Mouse (Mus musculus): ENCODE measurements around the gene Rtkn. TPM values are rescaled to one million over a fixed set of nuclear protein-coding genes. Genes with fewer than 3 reads are reported as not detected.

Rtkn gene
- 2.3 and 7.8 TPM in 2 replicates for polyA plus RNA-seq (2012; ENCODE audit: low replicate concordance)

GRCm38 (mm10) chr6:83134951-83135513 lies at the start of gene Rtkn:
Rtkn (plus strand) TSS chr6:83135463.

GRCm38 (mm10) chr6:83086121-83087035 lies 48.9 kb upstream of the Rtkn start, which contains the start of gene Lbx2:
Lbx2 (plus strand) TSS chr6:83086367.

GRCm38 (mm10) chr6:83101316-83101687 lies 34.0 kb upstream of the Rtkn start, which contains the start of the genes Ccdc142 and Gm42688:
Ccdc142 (plus strand) TSS chr6:83101601.
Gm42688 (plus strand) TSS chr6:83101617.

GRCm38 (mm10) chr6:83108762-83109668 lies 26.2 kb upstream of the Rtkn start, which contains the start of gene Mrpl53:
Mrpl53 (plus strand) TSS chr6:83109040.

GRCm38 (mm10) chr6:83115011-83115671 lies 20.1 kb upstream of the Rtkn start, which contains the start of gene Mogs:
Mogs (plus strand) TSS chr6:83115496.

GRCm38 (mm10) chr6:83120930-83121862 lies 14.1 kb upstream of the Rtkn start, which contains the start of gene Wbp1:
Wbp1 (minus strand) TSS chr6:83121559.

GRCm38 (mm10) chr6:83125331-83125730 lies 9.9 kb upstream of the Rtkn start, which contains the start of gene Ino80b:
Ino80b (minus strand) TSS chr6:83125431.

GRCm38 (mm10) chr6:83156259-83156684 lies 21.0 kb downstream of the Rtkn start, which contains the start of the genes Wdr54 and 1700003E16Rik:
Wdr54 (minus strand) TSS chr6:83156397.
1700003E16Rik (plus strand) TSS chr6:83156404.

GRCm38 (mm10) chr6:83165607-83166242 lies 30.5 kb downstream of the Rtkn start, which contains the start of gene Dctn1:
Dctn1 (plus strand) TSS chr6:83165920.

Other genes with a start within 250 kb of the Rtkn start
- 5.5 and 9.5 TPM in 2 replicates for gene Sema4f, start 195.7 kb upstream of the Rtkn start, polyA plus RNA-seq (2012; ENCODE audit: low replicate concordance)
- gene M1ap, start 188.6 kb upstream of the Rtkn start, polyA plus RNA-seq (2012; ENCODE audit: low replicate concordance): 2.0 and 5.3 TPM in 2 replicates
- gene Dok1, start 102.0 kb upstream of the Rtkn start, polyA plus RNA-seq (2012; ENCODE audit: low replicate concordance): 102 and 131 TPM in 2 replicates
- 0.51 and 1.7 TPM in 2 replicates for gene Loxl3, start 101.3 kb upstream of the Rtkn start, polyA plus RNA-seq (2012; ENCODE audit: low replicate concordance)
- 1,215 and 2,402 TPM in 2 replicates for gene Aup1, start 80.9 kb upstream of the Rtkn start, polyA plus RNA-seq (2012; ENCODE audit: low replicate concordance)
- gene Htra2, start 80.2 kb upstream of the Rtkn start, polyA plus RNA-seq (2012; ENCODE audit: low replicate concordance): 35.3 and 41.7 TPM in 2 replicates
- gene Dqx1, start 77.6 kb upstream of the Rtkn start, polyA plus RNA-seq (2012; ENCODE audit: low replicate concordance): 0.97 and 1.3 TPM in 2 replicates
- 0.25 TPM in 1 of 2 replicates, not detected in the other for gene Tlx2, start 65.2 kb upstream of the Rtkn start, polyA plus RNA-seq (2012; ENCODE audit: low replicate concordance)
- gene Pcgf1, start 57.6 kb upstream of the Rtkn start, polyA plus RNA-seq (2012; ENCODE audit: low replicate concordance): 7.9 and 13.4 TPM in 2 replicates
- gene Lbx2, start 49.1 kb upstream of the Rtkn start, polyA plus RNA-seq (2012; ENCODE audit: low replicate concordance): 0.28 and 0.51 TPM in 2 replicates
- 12.7 and 12.8 TPM in 2 replicates for gene Ccdc142, start 33.9 kb upstream of the Rtkn start, polyA plus RNA-seq (2012; ENCODE audit: low replicate concordance)
- gene Gm42688, start 33.8 kb upstream of the Rtkn start, polyA plus RNA-seq (2012; ENCODE audit: low replicate concordance): 3.6 and 7.5 TPM in 2 replicates
- 22.8 and 39.1 TPM in 2 replicates for gene Mrpl53, start 26.4 kb upstream of the Rtkn start, polyA plus RNA-seq (2012; ENCODE audit: low replicate concordance)
- 89.6 and 121 TPM in 2 replicates for gene Mogs, start 20.0 kb upstream of the Rtkn start, polyA plus RNA-seq (2012; ENCODE audit: low replicate concordance)
- 58.0 and 86.2 TPM in 2 replicates for gene Wbp1, start 13.9 kb upstream of the Rtkn start, polyA plus RNA-seq (2012; ENCODE audit: low replicate concordance)
- 132 and 369 TPM in 2 replicates for gene Ino80b, start 10.0 kb upstream of the Rtkn start, polyA plus RNA-seq (2012; ENCODE audit: low replicate concordance)
- gene Wdr54, start 20.9 kb downstream of the Rtkn start, polyA plus RNA-seq (2012; ENCODE audit: low replicate concordance): 0.18 and 0.59 TPM in 2 replicates
- gene 1700003E16Rik, start 20.9 kb downstream of the Rtkn start, polyA plus RNA-seq (2012; ENCODE audit: low replicate concordance): 0.06 and 0.30 TPM in 2 replicates
- gene Dctn1, start 30.5 kb downstream of the Rtkn start, polyA plus RNA-seq (2012; ENCODE audit: low replicate concordance): 222 and 899 TPM in 2 replicates
- gene Slc4a5, start 84.4 kb downstream of the Rtkn start, polyA plus RNA-seq (2012; ENCODE audit: low replicate concordance): 0.34 and 0.66 TPM in 2 replicates
- gene Mthfd2, start 190.4 kb downstream of the Rtkn start, polyA plus RNA-seq (2012; ENCODE audit: low replicate concordance): 6.2 and 9.7 TPM in 2 replicates
- 146 and 421 TPM in 2 replicates for gene Mob1a, start 190.6 kb downstream of the Rtkn start, polyA plus RNA-seq (2012; ENCODE audit: low replicate concordance)
- 22.9 and 30.3 TPM in 2 replicates for gene Bola3, start 213.7 kb downstream of the Rtkn start, polyA plus RNA-seq (2012; ENCODE audit: low replicate concordance)

Data from hematopoietic multipotent progenitor cell, adult 10-12 weeks (in vitro differentiated cells).